Mouse (Mus musculus) C2C12 (cell line): ENCODE measurements at regions not wholly inside any gene's neighbourhood (a gene's known extent, or its start where the extent isn't known, plus 50 kb on each side); places are given as distances from the start of the nearest gene placed in this dataset.

Experiments
- H3K27me3 ChIP-seq: one replicate; pipeline ENCODE4 v1.6.1; 2011; ENCODE audit not compliant: control insufficient read depth, insufficient read depth, insufficient read length
- H3K36me3 ChIP-seq: one replicate; pipeline ENCODE4 v1.6.1; 2011; ENCODE audit not compliant: control insufficient read depth, insufficient read depth
- H3K4me3 ChIP-seq: one replicate; pipeline ENCODE4 v1.5.1; 2011; ENCODE audit warnings: mild to moderate bottlenecking, control low read depth; ENCODE audit not compliant: poor library complexity, insufficient read depth, severe bottlenecking
- H3K79me2 ChIP-seq: one replicate; pipeline ENCODE4 v1.6.1; 2011; ENCODE audit not compliant: control insufficient read depth, insufficient read depth
- H3K79me3 ChIP-seq: one replicate; pipeline ENCODE4 v1.6.1; 2011; ENCODE audit warnings: low read depth, control low read depth
- H3ac ChIP-seq: one replicate; pipeline ENCODE3; 2011; ENCODE audit warnings: low read depth; ENCODE audit not compliant: control insufficient read depth, insufficient read length
- CEBPB ChIP-seq: IDR thresholded peaks from one replicate; pipeline ENCODE4 v1.6.1; 2011; ENCODE audit warnings: low read depth, mild to moderate bottlenecking, control low read depth, moderate library complexity
- CTCF ChIP-seq: IDR thresholded peaks from one replicate; pipeline ENCODE4 v1.5.1; 2011; ENCODE audit not compliant: control insufficient read depth, insufficient read depth, insufficient read length
- FOSL1 ChIP-seq: IDR thresholded peaks from one replicate; pipeline ENCODE4 v1.8.0; 2011; ENCODE audit warnings: mild to moderate bottlenecking, low read length; ENCODE audit not compliant: poor library complexity, insufficient read depth, severe bottlenecking
- MAX ChIP-seq: IDR thresholded peaks from one replicate; pipeline ENCODE4 v1.6.1; 2011; ENCODE audit warnings: mild to moderate bottlenecking, control low read depth
- MYOD1 ChIP-seq: IDR thresholded peaks from one replicate; pipeline ENCODE4 v1.6.1; 2011; ENCODE audit warnings: low read depth; ENCODE audit not compliant: control insufficient read depth, insufficient read length
- MYOG ChIP-seq: IDR thresholded peaks from one replicate; pipeline ENCODE4 v1.6.1; 2011; ENCODE audit not compliant: control insufficient read depth, insufficient read length; ENCODE audit errors: extremely low read depth
- USF1 ChIP-seq: IDR thresholded peaks from one replicate; pipeline ENCODE4 v1.6.1; 2011; ENCODE audit warnings: low read depth, mild to moderate bottlenecking, control low read depth, moderate library complexity

- TF ChIP-seq FOSL1: no peak
- TF ChIP-seq MAX: no peak
- TF ChIP-seq USF1: no peak
- no peak for TF ChIP-seq CTCF
- no peak for TF ChIP-seq MYOD1
- TF ChIP-seq CEBPB: no peak
- no peak for TF ChIP-seq MYOG
- H3K79me2 ChIP-seq: no peaks in the 10 kb centered on the region
- peaks cover 4% of the 10 kb centered on the region for H3K27me3 ChIP-seq
- no peak overlapping the region for H3ac ChIP-seq
- no peaks in the 10 kb centered on the region for H3K36me3 ChIP-seq
- no peaks in the 10 kb centered on the region for H3K79me3 ChIP-seq
- no peak overlapping the region for H3K4me3 ChIP-seq
These were observed 94.8 kb downstream of the Apip start for GRCm38 (mm10) chr2:103168266-103168665.

- Histone ChIP-seq H3K27me3 (peaks cover 4% of the 10 kb centered on the region), H3ac (no peak overlapping the region), H3K79me2 (no peaks in the 10 kb centered on the region), H3K79me3 (no peaks in the 10 kb centered on the region), H3K4me3 (no peak overlapping the region), H3K36me3 (no peaks in the 10 kb centered on the region)
- TF ChIP-seq CTCF: no peak
- no peak for TF ChIP-seq MYOG
- no peak for TF ChIP-seq FOSL1
- TF ChIP-seq CEBPB: no peak
- no peak for TF ChIP-seq MYOD1
- TF ChIP-seq USF1: no peak
- TF ChIP-seq MAX: no peak
These were observed 103.9 kb downstream of the Apip start for GRCm38 (mm10) chr2:103177361-103177760.

DNA sequence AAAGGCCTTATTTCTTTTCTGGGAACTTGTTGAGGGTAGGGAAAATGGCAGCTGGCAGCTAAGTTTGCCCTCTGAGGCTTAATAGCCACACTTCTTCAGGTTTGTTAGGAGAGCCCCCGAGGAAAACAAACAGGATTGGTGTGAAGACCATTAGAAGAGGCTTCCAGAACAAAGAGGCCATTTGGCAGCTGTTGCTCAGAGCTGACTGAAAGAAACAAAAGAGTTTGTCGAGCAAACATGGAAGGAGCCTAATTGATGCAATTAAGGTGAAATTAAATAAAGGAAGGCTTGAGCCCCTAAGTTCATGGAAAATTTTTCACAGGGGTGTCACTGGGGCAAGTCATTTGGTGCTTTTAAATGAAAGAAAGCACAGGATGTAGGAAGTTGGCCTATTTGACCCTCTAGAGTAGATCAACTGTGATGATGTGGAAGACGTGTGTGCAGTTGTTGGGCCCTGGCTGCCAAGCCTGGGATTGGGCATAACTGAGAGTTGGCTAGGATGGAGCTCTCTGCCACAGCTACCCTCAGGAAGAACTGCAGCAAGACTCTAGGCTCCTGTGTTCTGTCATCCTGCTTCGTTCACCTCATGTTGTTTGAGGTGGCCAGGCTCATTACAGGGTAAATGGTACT lies 106.9 kb downstream of the Apip start:
- Histone ChIP-seq H3K79me2 (no peaks in the 10 kb centered on the region), H3K4me3 (no peak overlapping the region), H3K27me3 (peaks cover 6% of the 10 kb centered on the region), H3K79me3 (no peaks in the 10 kb centered on the region), H3K36me3 (no peaks in the 10 kb centered on the region), H3ac (no peak overlapping the region)
- TF ChIP-seq CEBPB (no peak), USF1 (no peak), MAX (no peak), MYOG (no peak), CTCF (no peak), MYOD1 (no peak), FOSL1 (no peak)

DNA sequence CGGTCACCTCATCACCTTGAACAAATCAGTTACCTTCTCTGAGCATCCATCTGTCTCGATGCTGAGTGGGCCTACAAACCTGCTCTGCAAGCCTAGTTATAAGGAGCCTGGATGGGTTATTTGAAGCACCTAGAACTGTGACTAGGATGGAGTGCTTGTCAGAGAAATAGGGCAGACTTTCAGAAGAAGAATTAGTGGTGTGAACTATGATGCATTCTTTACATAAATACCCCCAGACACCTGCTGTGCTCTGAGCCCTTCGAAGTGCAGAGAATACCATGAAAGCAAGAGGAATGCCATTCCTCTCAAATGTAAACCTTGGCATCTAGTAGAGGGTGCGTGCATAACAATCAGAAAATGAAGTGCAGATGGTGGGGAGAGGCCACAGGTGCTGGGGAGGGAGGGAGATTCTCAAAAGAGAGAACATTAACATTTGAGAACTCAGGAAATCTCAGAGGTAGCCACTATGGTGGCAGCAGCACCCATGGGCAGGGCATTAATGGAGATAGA lies 113.3 kb downstream of the Apip start:
- no peak for TF ChIP-seq FOSL1
- no peak for TF ChIP-seq USF1
- TF ChIP-seq CTCF: no peak
- no peak for TF ChIP-seq MYOG
- TF ChIP-seq CEBPB: no peak
- no peak for TF ChIP-seq MYOD1
- no peak for TF ChIP-seq MAX
- no peaks in the 10 kb centered on the region for H3K79me3 ChIP-seq

DNA sequence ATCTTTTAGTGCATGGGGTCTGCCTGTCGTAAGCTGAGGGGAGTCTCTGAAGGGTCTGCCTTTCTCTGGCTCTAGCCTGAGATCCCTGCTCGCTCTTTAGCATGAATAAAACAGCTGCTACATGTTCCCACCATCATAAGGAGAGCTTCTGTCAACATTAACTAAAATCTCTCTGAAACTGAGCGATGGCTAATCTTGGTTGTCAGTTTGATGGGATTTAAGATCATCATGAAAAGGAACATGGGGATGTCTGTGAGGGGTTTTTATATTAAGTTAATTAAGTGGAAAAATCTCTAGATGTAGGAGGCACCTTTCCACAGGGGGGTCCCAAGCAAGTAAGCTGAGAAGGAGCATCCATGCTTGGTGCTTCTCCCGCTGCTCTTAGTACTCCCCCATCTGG lies 110.5 kb downstream of the Ehf start:
- Histone ChIP-seq H3K36me3 (no peaks in the 10 kb centered on the region), H3K79me2 (no peaks in the 10 kb centered on the region), H3ac (no peak overlapping the region), H3K4me3 (no peak overlapping the region), H3K27me3 (peaks cover 3% of the 10 kb centered on the region), H3K79me3 (no peaks in the 10 kb centered on the region)
- TF ChIP-seq CTCF (no peak), CEBPB (no peak), FOSL1 (no peak), MYOD1 (no peak), USF1 (no peak), MYOG (no peak), MAX (no peak)

More for the DNA sequence above, 113.3 kb downstream of the Apip start:
- no peak overlapping the region for H3K4me3 ChIP-seq
- H3K36me3 ChIP-seq: no peaks in the 10 kb centered on the region
- peaks cover 6% of the 10 kb centered on the region for H3K27me3 ChIP-seq
- no peaks in the 10 kb centered on the region for H3K79me2 ChIP-seq
- no peak overlapping the region for H3ac ChIP-seq

DNA sequence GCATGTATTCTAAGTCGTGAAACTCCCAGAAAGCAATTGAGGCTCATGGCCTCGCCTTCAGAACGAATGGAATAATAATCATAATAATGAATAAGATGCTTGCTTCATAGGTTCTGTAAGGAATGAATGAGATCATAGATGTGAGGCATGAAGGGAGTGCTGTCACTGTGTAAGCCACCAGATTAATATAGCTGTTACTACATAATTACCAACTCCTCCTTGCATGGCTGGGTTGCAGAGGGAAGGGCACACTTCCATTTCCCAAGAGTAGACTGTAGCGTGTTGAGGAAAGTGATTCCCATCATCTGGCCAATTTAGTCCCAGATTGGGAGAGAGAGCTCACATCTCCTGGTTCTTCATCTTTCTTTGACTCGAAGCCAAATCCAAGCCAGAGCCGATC lies 102.8 kb downstream of the Ehf start:
- Histone ChIP-seq H3K4me3 (no peak overlapping the region), H3K79me3 (no peaks in the 10 kb centered on the region), H3K27me3 (peaks cover 18% of the 10 kb centered on the region), H3ac (no peak overlapping the region), H3K36me3 (no peaks in the 10 kb centered on the region), H3K79me2 (no peaks in the 10 kb centered on the region)
- no peak for TF ChIP-seq MYOD1
- no peak for TF ChIP-seq USF1
- TF ChIP-seq CTCF: no peak
- TF ChIP-seq MYOG: no peak
- TF ChIP-seq CEBPB: no peak
- TF ChIP-seq FOSL1: no peak
- TF ChIP-seq MAX: no peak
